Mouse (Mus musculus) liver, embryonic 16.5 days (tissue): Measurements from ENCODE around the gene Bbc3. TPM values are rescaled to one million over a fixed set of nuclear protein-coding genes. Genes with fewer than 3 reads are reported as not detected.
"Not testable (repeated sequence)": the region's sequence is repeated elsewhere in the genome, so short reads cannot be mapped to it uniquely, and the experiment has no call there.

Experiments used
- ATAC-seq: fragments of 200-750 bp; cut with Nextera tagmentation; 2 replicates; pipeline ENCODE4 v1.8.0; 2017; ENCODE audit warnings: low read depth, mild to moderate bottlenecking, moderate number of reproducible peaks, moderate library complexity
- H3K27ac ChIP-seq: fragments of 300-500 bp; sonication (generic); 2 replicates; pipeline ENCODE4 v1.5.1; 2014; ENCODE audit warnings: mild to moderate bottlenecking, low read length
- H3K27me3 ChIP-seq: fragments of 300-500 bp; sonication (generic); 2 replicates; pipeline ENCODE4 v1.6.1; 2014; ENCODE audit warnings: low read depth, low read length, mixed read lengths; ENCODE audit not compliant: control insufficient read depth, insufficient read depth
- H3K36me3 ChIP-seq: fragments of 300-500 bp; sonication (generic); 2 replicates; pipeline ENCODE4 v1.6.1; 2014; ENCODE audit warnings: mild to moderate bottlenecking; ENCODE audit not compliant: control insufficient read depth, insufficient read depth
- H3K4me1 ChIP-seq: fragments of 300-500 bp; sonication (generic); 2 replicates; pipeline ENCODE4 v1.6.1; 2014; ENCODE audit warnings: low read depth, low read length, mixed read lengths; ENCODE audit not compliant: control insufficient read depth
- H3K4me2 ChIP-seq: fragments of 300-500 bp; sonication (generic); 2 replicates; pipeline ENCODE4 v1.6.1; 2014; ENCODE audit warnings: low read depth, low read length, mixed read lengths
- H3K4me3 ChIP-seq: fragments of 300-500 bp; sonication (generic); 2 replicates; pipeline ENCODE4 v1.5.1; 2014; ENCODE audit warnings: low read depth, mild to moderate bottlenecking, low read length
- H3K9ac ChIP-seq: fragments of 300-500 bp; sonication (generic); 2 replicates; pipeline ENCODE4 v1.6.1; 2014; ENCODE audit warnings: low read depth, low read length
- H3K9me3 ChIP-seq: fragments of 300-500 bp; sonication (generic); replicated peaks from 2 replicates; pipeline ENCODE4 v1.6.1; 2016; ENCODE audit warnings: low read length; ENCODE audit not compliant: control insufficient read depth
- WGBS: fragments of 180-500 bp; shearing (Covaris S2); extraction: QIAGEN DNeasy Blood & Tissue Kit; methylation state at CpG from one replicate; pipeline ENCODE4 v1.1.7; 2014; ENCODE audit not compliant: insufficient replicate concordance; 5-methylcytosine and 5-hydroxymethylcytosine counted together
- polyA plus RNA-seq: library from polyadenylated mRNA; unstranded; fragments of >200 nt; fragmentation: Nextera tagmentation; extraction: Ambion mirVana; gene quantifications from 2 replicates; pipeline ENCODE4 v1.2.1, GENCODE M21; 2015

Bbc3 gene
- polyA plus RNA-seq, result 3.0 and 4.1 TPM in 2 replicates

GRCm38 (mm10) chr7:16308093-16308492 lies at the start of gene Bbc3:
Gene Bbc3, plus strand, starts transcription at chr7:16308393.
- H3K4me1 ChIP-seq, result peaks cover 46% of the 10 kb centered on the region
- peak within 1 kb of the TSS; percentile 98 for H3K27ac ChIP-seq

GRCm38 (mm10) chr7:16259110-16259590 lies 49.0 kb upstream of the Bbc3 start, which contains the start of gene C5ar1:
Gene C5ar1, minus strand, starts transcription at chr7:16259540.
- 40% methylated on average over 5 of the region's 5 CpGs for WGBS
- Histone ChIP-seq H3K27me3 (no peaks in the 10 kb centered on the region), H3K9me3 (no peaks in the 10 kb centered on the region), H3K9ac (no peak within 1 kb of the TSS), H3K36me3 (no peaks in the 10 kb centered on the region), H3K4me2 (no peak within 1 kb of the TSS), H3K27ac (peak within 1 kb of the TSS; percentile 0; the same call in 1 of the 2 replicates), H3K4me3 (no peak within 1 kb of the TSS; the same call in 1 of the 2 replicates), H3K4me1 (no peaks in the 10 kb centered on the region)
- ATAC-seq, result no peak

More at GRCm38 (mm10) chr7:16308093-16308492, at the start of gene Bbc3:
- peaks cover 17% of the 10 kb centered on the region for H3K27me3 ChIP-seq
- peak within 1 kb of the TSS; percentile 97 for H3K9ac ChIP-seq
- H3K4me2 ChIP-seq, result peak within 1 kb of the TSS; percentile 100
- not testable (repeated sequence) for ATAC-seq, H3K36me3 ChIP-seq, H3K9me3 ChIP-seq
- H3K4me3 ChIP-seq, result peak within 1 kb of the TSS; percentile 98
- 13% methylated on average over 1 of the region's 1 CpGs for WGBS

- Histone ChIP-seq H3K4me1 (no peaks in the 10 kb centered on the region), H3K4me2 (no peak overlapping the region), H3K36me3 (no peaks in the 10 kb centered on the region), H3K27ac (no peak overlapping the region), H3K9me3 (no peaks in the 10 kb centered on the region), H3K27me3 (no peaks in the 10 kb centered on the region), H3K9ac (no peak overlapping the region), H3K4me3 (no peak overlapping the region)
- peak; percentile 43; the same call in 1 of the 2 replicates for ATAC-seq
- 10% methylated on average over 1 of the region's 1 CpGs for WGBS
Observed at GRCm38 (mm10) chr7:16261097-16261496, 47.1 kb upstream of the Bbc3 start.

- Histone ChIP-seq H3K4me2 (no peak overlapping the region), H3K4me1 (no peaks in the 10 kb centered on the region), H3K9ac (no peak overlapping the region), H3K4me3 (no peak overlapping the region), H3K9me3 (no peaks in the 10 kb centered on the region), H3K27ac (no peak overlapping the region), H3K27me3 (no peaks in the 10 kb centered on the region), H3K36me3 (no peaks in the 10 kb centered on the region)
- no peak for ATAC-seq
- WGBS, result 17% methylated on average over 8 of the region's 8 CpGs
Observed at GRCm38 (mm10) chr7:16263015-16263787, 45.0 kb upstream of the Bbc3 start.

- H3K27me3 ChIP-seq, result no peaks in the 10 kb centered on the region
- H3K27ac ChIP-seq, result no peak overlapping the region
- H3K9ac ChIP-seq, result no peak overlapping the region
- no peaks in the 10 kb centered on the region for H3K9me3 ChIP-seq
- H3K36me3 ChIP-seq, result no peaks in the 10 kb centered on the region
- no peak for ATAC-seq
- H3K4me3 ChIP-seq, result no peak overlapping the region
- no peaks in the 10 kb centered on the region for H3K4me1 ChIP-seq
- no peak overlapping the region for H3K4me2 ChIP-seq
- 38% methylated on average over 5 of the region's 5 CpGs for WGBS
Observed at GRCm38 (mm10) chr7:16263843-16264242, 44.4 kb upstream of the Bbc3 start.

GRCm38 (mm10) chr7:16265856-16266255 lies 42.3 kb upstream of the Bbc3 start:
- Histone ChIP-seq H3K27me3 (no peaks in the 10 kb centered on the region), H3K4me2 (no peak overlapping the region), H3K9ac (no peak overlapping the region), H3K27ac (no peak overlapping the region), H3K4me3 (no peak overlapping the region), H3K4me1 (no peaks in the 10 kb centered on the region), H3K36me3 (no peaks in the 10 kb centered on the region), H3K9me3 (no peaks in the 10 kb centered on the region)
- ATAC-seq, result no peak
- 73% methylated on average over 11 of the region's 11 CpGs for WGBS

- WGBS, result 56% methylated on average over 7 of the region's 7 CpGs
Observed at GRCm38 (mm10) chr7:16266593-16266992, 41.6 kb upstream of the Bbc3 start.

GRCm38 (mm10) chr7:16271139-16271538 lies 37.1 kb upstream of the Bbc3 start:
- ATAC-seq, result no peak
- H3K27me3 ChIP-seq, result no peaks in the 10 kb centered on the region
- H3K4me1 ChIP-seq, result peaks cover 33% of the 10 kb centered on the region
- H3K27ac ChIP-seq, result no peak overlapping the region
- no peak overlapping the region for H3K9ac ChIP-seq
- H3K9me3 ChIP-seq, result no peaks in the 10 kb centered on the region
- no peak overlapping the region for H3K4me3 ChIP-seq
- no peaks in the 10 kb centered on the region; the same call in 1 of the 2 replicates for H3K36me3 ChIP-seq
- 64% methylated on average over 1 of the region's 1 CpGs for WGBS
- no peak overlapping the region for H3K4me2 ChIP-seq

More at GRCm38 (mm10) chr7:16266593-16266992, 41.6 kb upstream of the Bbc3 start:
- not testable (repeated sequence) for ATAC-seq, H3K4me1 ChIP-seq, H3K9ac ChIP-seq, H3K4me3 ChIP-seq, H3K9me3 ChIP-seq, H3K36me3 ChIP-seq, H3K27me3 ChIP-seq, H3K27ac ChIP-seq, H3K4me2 ChIP-seq

- H3K9ac ChIP-seq, result peak overlapping the region; percentile 85
- H3K4me1 ChIP-seq, result peaks cover 35% of the 10 kb centered on the region
- H3K4me3 ChIP-seq, result peak overlapping the region; percentile 82
- H3K4me2 ChIP-seq, result peak overlapping the region; percentile 88
- peak overlapping the region; percentile 98 for H3K27ac ChIP-seq
- WGBS, result under 1% methylated on average over 33 of the region's 46 CpGs
- H3K36me3 ChIP-seq, result no peaks in the 10 kb centered on the region; the same call in none of the 2 replicates
- peak; percentile 81 for ATAC-seq
- H3K27me3 ChIP-seq, result no peaks in the 10 kb centered on the region
- no peaks in the 10 kb centered on the region for H3K9me3 ChIP-seq
Observed at GRCm38 (mm10) chr7:16272681-16273080, 35.5 kb upstream of the Bbc3 start.
